ENCODE assay signal across 8 mouse cellular contexts in genomic region chr9:58554056-58554907, GRCm38 (mm10). TPM values are rescaled to one million over a fixed set of nuclear protein-coding genes. Genes with fewer than 3 reads are reported as not detected.
DNase-seq lines count a peak whose midpoint lies in the region; ATAC-seq lines count a peak whose summit lies in the region.

No protein-coding gene starts in this region.

- no peaks in the 10 kb centered on the region for H3K36me3 ChIP-seq in erythroblast, embryonic 14.5 days (ENCODE audit: control insufficient read depth)
- H3K36me3 ChIP-seq in hindbrain, embryonic 11.5 days (ENCODE audit: control insufficient read depth, insufficient read depth, low read length): no peaks in the 10 kb centered on the region
- no peaks in the 10 kb centered on the region for H3K36me3 ChIP-seq in midbrain, embryonic 11.5 days (ENCODE audit: control insufficient read depth, insufficient read depth, low read length)

- no peak for ATAC-seq in erythroblast, adult 5-6 weeks (replicated peaks; ENCODE audit: low FRiP score, poor library complexity, severe bottlenecking)
- ATAC-seq in hindbrain, embryonic 11.5 days (ENCODE audit: low FRiP score): no peak; the same call in none of the 2 replicates
- no peak; the same call in none of the 2 replicates for ATAC-seq in midbrain, embryonic 11.5 days (ENCODE audit: low FRiP score)

- H3K27me3 ChIP-seq in erythroblast, embryonic 14.5 days (ENCODE audit: control insufficient read depth): peaks cover 68% of the 10 kb centered on the region
- no peaks in the 10 kb centered on the region for H3K27me3 ChIP-seq in hindbrain, embryonic 11.5 days (ENCODE audit: control insufficient read depth, insufficient read depth, low read length)
- H3K27me3 ChIP-seq in midbrain, embryonic 11.5 days (ENCODE audit: control insufficient read depth, insufficient read depth, low read length): no peaks in the 10 kb centered on the region

- H3K4me1 ChIP-seq in erythroblast, embryonic 14.5 days (ENCODE audit: control insufficient read depth): peaks cover 21% of the 10 kb centered on the region
- peaks cover 6% of the 10 kb centered on the region; the same call in 1 of the 2 replicates for H3K4me1 ChIP-seq in hindbrain, embryonic 11.5 days (replicated peaks; ENCODE audit: control insufficient read depth, insufficient read depth, low read length)
- H3K4me1 ChIP-seq in midbrain, embryonic 11.5 days (ENCODE audit: control insufficient read depth, insufficient read depth, low read length): peaks cover 10% of the 10 kb centered on the region

- H3K4me2 ChIP-seq in hindbrain, embryonic 11.5 days (replicated peaks; ENCODE audit: low read depth, low read length): peak overlapping the region; percentile 94
- H3K4me2 ChIP-seq in midbrain, embryonic 11.5 days: peak overlapping the region; percentile 95

- peak overlapping the region; percentile 96 for H3K9ac ChIP-seq in hindbrain, embryonic 11.5 days (ENCODE audit: low read depth, low read length)
- peak overlapping the region; percentile 98 for H3K9ac ChIP-seq in midbrain, embryonic 11.5 days (ENCODE audit: low read length)

- H3K27ac ChIP-seq in hindbrain, embryonic 11.5 days (ENCODE audit: low read depth, low read length): peak overlapping the region; percentile 87
- peak overlapping the region; percentile 77 for H3K27ac ChIP-seq in midbrain, embryonic 11.5 days (ENCODE audit: low read depth, low read length)

- H3K4me3 ChIP-seq in erythroblast, embryonic 14.5 days (replicated peaks): peak overlapping the region; percentile 57
- peak overlapping the region; percentile 91 for H3K4me3 ChIP-seq in hindbrain, embryonic 11.5 days (ENCODE audit: low read depth, low read length)
- H3K4me3 ChIP-seq in midbrain, embryonic 11.5 days (ENCODE audit: low read depth, low read length): peak overlapping the region; percentile 81

- peak; percentile 40 for DNase-seq in urinary bladder, postnatal 14 days (ENCODE audit: low spot score)
- DNase-seq in urinary bladder, adult 2 months (ENCODE audit: low spot score): no peak
- DNase-seq in hindbrain, embryonic 11.5 days (ENCODE audit: low spot score): peak; percentile 74
- peak; percentile 96 for DNase-seq in midbrain, embryonic 11.5 days (ENCODE audit: low spot score, missing footprints)
- no peak for DNase-seq in MN1 (ENCODE audit: low spot score)
- no peak for DNase-seq in kidney, adult 11 months

- no peaks in the 10 kb centered on the region; the same call in 1 of the 2 replicates for H3K9me3 ChIP-seq in erythroblast, embryonic 14.5 days (ENCODE audit: control insufficient read depth, low read length)
- no peaks in the 10 kb centered on the region for H3K9me3 ChIP-seq in hindbrain, embryonic 11.5 days (ENCODE audit: control insufficient read depth, low read length)
- H3K9me3 ChIP-seq in midbrain, embryonic 11.5 days (ENCODE audit: control insufficient read depth, low read length): no peaks in the 10 kb centered on the region

- 18% methylated on average over 22 of the region's 23 CpGs for WGBS in hindbrain, embryonic 11.5 days
- WGBS in midbrain, embryonic 11.5 days: 19% methylated on average over 23 of the region's 23 CpGs

RNA-seq across cellular contexts. Expression of gene Cd276, which starts 1.0 kb away (rescaled TPM):
- 0.01 TPM in 1 of 2 replicates, not detected in the other for polyA plus RNA-seq in erythroblast, embryonic 14.5 days (2012)
- not detected in 2 replicates for total RNA-seq in erythroblast, adult 5-6 weeks (2015; ENCODE audit: low replicate concordance)
- total RNA-seq in erythroblast, adult 5-6 weeks (2017; ENCODE audit: low replicate concordance): not detected in 2 replicates
- 9.3 and 11.2 TPM in 2 replicates for polyA plus RNA-seq in urinary bladder, adult 2 months (2012; rRNA removed)
- polyA plus RNA-seq in hindbrain, embryonic 11.5 days (2014; fragmentation: Nextera tagmentation; extraction: Ambion mirVana): 26.6 and 27.9 TPM in 2 replicates
- polyA plus RNA-seq in midbrain, embryonic 11.5 days (2014; fragmentation: Nextera tagmentation; extraction: Ambion mirVana): 22.5 and 23.8 TPM in 2 replicates

RNA-seq across cellular contexts. Expression of gene Nptn, which starts 27.8 kb away (rescaled TPM):
- polyA plus RNA-seq in erythroblast, embryonic 14.5 days (2012): 31.4 and 44.6 TPM in 2 replicates
- total RNA-seq in erythroblast, adult 5-6 weeks (2015; ENCODE audit: low replicate concordance): 256 and 349 TPM in 2 replicates
- total RNA-seq in erythroblast, adult 5-6 weeks (2017; ENCODE audit: low replicate concordance): 122 and 135 TPM in 2 replicates
- 708 and 807 TPM in 2 replicates for polyA plus RNA-seq in urinary bladder, adult 2 months (2012; rRNA removed)
- polyA plus RNA-seq in hindbrain, embryonic 11.5 days (2014; fragmentation: Nextera tagmentation; extraction: Ambion mirVana): 70.4 and 75.4 TPM in 2 replicates
- 60.7 and 66.1 TPM in 2 replicates for polyA plus RNA-seq in midbrain, embryonic 11.5 days (2014; fragmentation: Nextera tagmentation; extraction: Ambion mirVana)

Comparison
In these comparisons a context has a peak if more than half of its experiments do, and no peak if none do; other contexts are left out.
1. DNase-seq: peak in urinary bladder, postnatal 14 days (single experiment), hindbrain, embryonic 11.5 days (single experiment) and midbrain, embryonic 11.5 days (single experiment); none in urinary bladder, adult 2 months (single experiment), MN1 (single experiment) and kidney, adult 11 months (single experiment).
2. RNA of gene Cd276, which starts 1.0 kb away (polyA plus RNA-seq): 26.6 to 27.9 TPM in hindbrain, embryonic 11.5 days, 22.5 to 23.8 TPM in midbrain, embryonic 11.5 days and 9.3 to 11.2 TPM in urinary bladder, adult 2 months; 0.01 TPM in erythroblast, embryonic 14.5 days; every median in the first group is over 10 times any median in the second.
3. Peak in every context shown above with its lines, with median percentiles within 50 percentile points of each other: H3K4me3 ChIP-seq.